Mouse (Mus musculus) CD4-positive helper T cell, adult 2 months (primary cell): Measurements from ENCODE around the gene Vmn2r113.
"Not testable (repeated sequence)": the region's sequence is repeated elsewhere in the genome, so short reads cannot be mapped to it uniquely, and the experiment has no call there.

Experiments
- DNase-seq: peaks from one replicate; pipeline ENCODE4 v3.0.0-alpha.2; 2012; ENCODE audit warnings: low read depth, missing footprints, low spot score

The Vmn2r113 gene

GRCm38 (mm10) chr17:22942684-22943083, at the start of gene Vmn2r113:
Gene Vmn2r113 (plus strand): TSS chr17:22942984.
- not testable (repeated sequence) for DNase-seq
